8 mouse cellular contexts compared by ENCODE assay signal in the genomic region with DNA sequence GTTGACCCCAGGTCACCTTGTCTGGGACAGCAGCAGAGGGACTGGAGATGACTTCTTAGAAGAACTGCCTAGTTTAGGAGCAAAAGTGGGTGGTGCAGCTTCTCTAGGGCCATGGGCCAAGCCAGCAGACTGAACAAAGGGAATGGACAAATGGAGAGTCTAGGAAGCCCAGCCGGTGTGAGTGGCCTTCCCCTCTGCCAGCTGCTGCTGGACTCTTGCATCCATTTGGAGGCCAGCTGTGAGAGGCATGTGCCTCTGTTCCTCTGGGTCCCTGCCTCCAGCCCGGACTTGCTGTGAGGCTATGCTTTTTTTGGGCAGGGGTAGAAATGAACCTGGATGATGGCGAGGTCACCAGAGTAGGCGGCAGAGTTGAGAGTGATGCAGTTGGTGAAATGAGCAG. TPM values are rescaled to one million over a fixed set of nuclear protein-coding genes. Genes with fewer than 3 reads are reported as not detected.
DNase-seq lines count a peak whose midpoint lies in the region; ATAC-seq lines count a peak whose summit lies in the region.

Lats2 (minus strand) TSS at position 152 of the 400 bp plus-strand sequence.

- H3K4me2 ChIP-seq in forebrain, embryonic 12.5 days, result no peak within 1 kb of the TSS
- no peak within 1 kb of the TSS for H3K4me2 ChIP-seq in forebrain, embryonic 16.5 days (ENCODE audit: low read length)
- H3K4me2 ChIP-seq in neural tube, embryonic 12.5 days (replicated peaks), result no peak within 1 kb of the TSS
- no peak within 1 kb of the TSS for H3K4me2 ChIP-seq in heart, embryonic 16.5 days (ENCODE audit: low read depth, low read length)

- peaks cover 14% of the 10 kb centered on the region; the same call in 1 of the 2 replicates for H3K27me3 ChIP-seq in forebrain, embryonic 12.5 days
- no peaks in the 10 kb centered on the region for H3K27me3 ChIP-seq in forebrain, embryonic 16.5 days (replicated peaks; ENCODE audit: control insufficient read depth, insufficient read depth, low read length)
- no peaks in the 10 kb centered on the region for H3K27me3 ChIP-seq in neural tube, embryonic 12.5 days (replicated peaks)
- H3K27me3 ChIP-seq in heart, embryonic 16.5 days (ENCODE audit: control insufficient read depth, insufficient read depth, low read length), result no peaks in the 10 kb centered on the region

- no peak within 1 kb of the TSS for H3K27ac ChIP-seq in forebrain, embryonic 12.5 days
- H3K27ac ChIP-seq in forebrain, embryonic 16.5 days (ENCODE audit: low read length), result no peak within 1 kb of the TSS
- no peak within 1 kb of the TSS for H3K27ac ChIP-seq in neural tube, embryonic 12.5 days
- no peak within 1 kb of the TSS for H3K27ac ChIP-seq in heart, embryonic 16.5 days (ENCODE audit: low read length)
- no peak within 1 kb of the TSS for H3K27ac ChIP-seq in macrophage

- ATAC-seq in forebrain, embryonic 12.5 days (ENCODE audit: low FRiP score), result no peak
- no peak for ATAC-seq in forebrain, embryonic 16.5 days
- no peak for ATAC-seq in neural tube, embryonic 12.5 days (ENCODE audit: low FRiP score, low read depth)
- no peak for ATAC-seq in heart, embryonic 16.5 days (replicated peaks; ENCODE audit: extremely low read depth, insufficient read depth, low FRiP score)

- no peak within 1 kb of the TSS for H3K4me3 ChIP-seq in forebrain, embryonic 12.5 days (replicated peaks)
- H3K4me3 ChIP-seq in forebrain, embryonic 16.5 days (replicated peaks; ENCODE audit: low read length), result no peak within 1 kb of the TSS
- H3K4me3 ChIP-seq in neural tube, embryonic 12.5 days, result no peak within 1 kb of the TSS
- no peak within 1 kb of the TSS for H3K4me3 ChIP-seq in heart, embryonic 16.5 days (ENCODE audit: low read length)
- no peak within 1 kb of the TSS for H3K4me3 ChIP-seq in macrophage (ENCODE audit: inconsistent target)

- H3K36me3 ChIP-seq in forebrain, embryonic 12.5 days (replicated peaks), result no peaks in the 10 kb centered on the region
- no peaks in the 10 kb centered on the region for H3K36me3 ChIP-seq in forebrain, embryonic 16.5 days (ENCODE audit: control insufficient read depth, insufficient read depth)
- H3K36me3 ChIP-seq in neural tube, embryonic 12.5 days, result no peaks in the 10 kb centered on the region
- no peaks in the 10 kb centered on the region for H3K36me3 ChIP-seq in heart, embryonic 16.5 days (ENCODE audit: control insufficient read depth, insufficient read depth)
- H3K36me3 ChIP-seq in macrophage (ENCODE audit: inconsistent target), result no peaks in the 10 kb centered on the region

- H3K9ac ChIP-seq in forebrain, embryonic 12.5 days, result no peak within 1 kb of the TSS
- H3K9ac ChIP-seq in forebrain, embryonic 16.5 days (replicated peaks; ENCODE audit: low read depth, low read length), result no peak within 1 kb of the TSS
- H3K9ac ChIP-seq in neural tube, embryonic 12.5 days, result no peak within 1 kb of the TSS
- H3K9ac ChIP-seq in heart, embryonic 16.5 days (ENCODE audit: low read length), result no peak within 1 kb of the TSS

- H3K4me1 ChIP-seq in forebrain, embryonic 12.5 days, result peaks cover 15% of the 10 kb centered on the region
- H3K4me1 ChIP-seq in forebrain, embryonic 16.5 days (replicated peaks; ENCODE audit: control insufficient read depth, insufficient read depth, low read length), result peaks cover 8% of the 10 kb centered on the region
- H3K4me1 ChIP-seq in neural tube, embryonic 12.5 days, result no peaks in the 10 kb centered on the region
- peaks cover 4% of the 10 kb centered on the region; the same call in 1 of the 2 replicates for H3K4me1 ChIP-seq in heart, embryonic 16.5 days (ENCODE audit: control insufficient read depth, insufficient read depth, low read length)

- WGBS in forebrain, embryonic 12.5 days, result 83% methylated on average over 4 of the region's 4 CpGs
- WGBS in forebrain, embryonic 16.5 days, result 89% methylated on average over 4 of the region's 4 CpGs
- WGBS in neural tube, embryonic 12.5 days, result 87% methylated on average over 4 of the region's 4 CpGs
- WGBS in heart, embryonic 16.5 days, result 78% methylated on average over 4 of the region's 4 CpGs
- 98% methylated on average over 4 of the region's 4 CpGs for WGBS in macrophage (ENCODE audit: missing documents)

- no peak for DNase-seq in neural tube, embryonic 10.5 days (ENCODE audit: extremely low spot score, low spot score)
- DNase-seq in cerebellum, adult 11 months, result no peak
- no peak for DNase-seq in embryo, embryonic 9.5 days (ENCODE audit: extremely low spot score)

- no peaks in the 10 kb centered on the region for H3K9me3 ChIP-seq in forebrain, embryonic 12.5 days
- no peaks in the 10 kb centered on the region for H3K9me3 ChIP-seq in forebrain, embryonic 16.5 days (ENCODE audit: control insufficient read depth, low read length)
- H3K9me3 ChIP-seq in neural tube, embryonic 12.5 days, result no peaks in the 10 kb centered on the region
- no peaks in the 10 kb centered on the region for H3K9me3 ChIP-seq in heart, embryonic 16.5 days (replicated peaks; ENCODE audit: control insufficient read depth, low read length)

- no peaks in the 10 kb centered on the region for H3K79me2 ChIP-seq in macrophage (ENCODE audit: inconsistent target)

RNA-seq across cellular contexts. Expression of gene Lats2, which starts in this region (rescaled TPM):
- polyA plus RNA-seq in forebrain, embryonic 12.5 days (2016; fragmentation: Nextera tagmentation; extraction: Ambion mirVana), result 14.5 and 15.0 TPM in 2 replicates
- polyA plus RNA-seq in forebrain, embryonic 16.5 days (2015; fragmentation: Nextera tagmentation; extraction: Ambion mirVana), result 7.9 and 8.9 TPM in 2 replicates
- polyA plus RNA-seq in neural tube, embryonic 12.5 days (2016; fragmentation: Nextera tagmentation; extraction: Ambion mirVana), result 18.6 and 20.6 TPM in 2 replicates
- polyA plus RNA-seq in heart, embryonic 16.5 days (2015; fragmentation: Nextera tagmentation; extraction: Ambion mirVana), result 19.4 and 24.4 TPM in 2 replicates
- total RNA-seq in macrophage (2018; cell fraction: chromatin; rRNA removed), result 10 to 100 TPM in 23 of 26 experiments, 1 to 10 TPM in 3; 7.6 to 30.4 (median 17.4) TPM
- total RNA-seq in macrophage (2018; cell fraction: cytosol; rRNA removed), result 10 to 100 TPM; 12.0 to 26.7 (median 17.9) TPM
- total RNA-seq in macrophage (2018; cell fraction: nucleus; rRNA removed), result 10 to 100 TPM; 13.3 to 32.2 (median 20.6) TPM
- polyA plus RNA-seq in macrophage (2018), result 11.3 to 15.3 TPM (median 12.1 TPM) in 3 replicates
